Mouse (Mus musculus) skeletal muscle tissue, adult 2 months (tissue): Measurements from ENCODE around the gene Irf2bp2.

Experiments used
- DNase-seq: peaks from one replicate; pipeline ENCODE4 v3.0.0-alpha.2; 2012; ENCODE audit warnings: low read depth, low spot score

Gene Irf2bp2

GRCm38 (mm10) chr8:126593889-126594480, at the start of gene Irf2bp2:
Irf2bp2 (minus strand) TSS chr8:126593986.
- peak; percentile 96 for DNase-seq

- no peak for DNase-seq
Observed at GRCm38 (mm10) chr8:126642665-126643064, 48.9 kb upstream of the Irf2bp2 start.

- no peak for DNase-seq
Observed at GRCm38 (mm10) chr8:126641568-126642295, 47.9 kb upstream of the Irf2bp2 start.

- peak; percentile 89 for DNase-seq
Observed at GRCm38 (mm10) chr8:126639161-126639560, 45.4 kb upstream of the Irf2bp2 start.

GRCm38 (mm10) chr8:126638027-126638426, 44.2 kb upstream of the Irf2bp2 start:
- no peak for DNase-seq

DNA sequence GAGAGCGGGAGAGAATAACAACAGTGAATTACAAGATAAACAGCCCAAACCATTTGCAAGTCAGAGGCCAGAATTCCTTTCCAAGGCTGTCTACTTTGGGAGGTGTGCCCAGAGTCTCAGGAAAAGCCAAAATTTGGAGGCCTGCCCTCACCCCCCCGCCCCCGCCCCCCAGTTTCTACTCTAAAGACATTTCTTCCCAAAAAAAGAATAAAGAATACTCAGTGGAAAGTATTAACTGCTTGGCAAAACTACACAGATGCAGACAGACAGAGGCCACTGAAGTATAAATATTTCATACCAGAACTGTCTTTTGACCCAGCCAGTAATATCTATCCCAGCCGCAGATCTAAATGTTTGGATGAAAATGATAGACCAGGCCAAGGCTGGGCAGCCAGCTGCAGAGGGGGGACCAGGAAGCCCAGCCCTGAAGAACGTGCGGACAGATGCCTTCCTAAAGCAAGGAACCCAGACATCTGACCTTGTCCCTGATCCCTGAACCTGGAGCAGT, 40.8 kb upstream of the Irf2bp2 start:
- no peak for DNase-seq

GRCm38 (mm10) chr8:126628616-126629015, 34.8 kb upstream of the Irf2bp2 start:
- DNase-seq: no peak

- DNase-seq: no peak
Observed at GRCm38 (mm10) chr8:126626415-126626814, 32.6 kb upstream of the Irf2bp2 start.

DNA sequence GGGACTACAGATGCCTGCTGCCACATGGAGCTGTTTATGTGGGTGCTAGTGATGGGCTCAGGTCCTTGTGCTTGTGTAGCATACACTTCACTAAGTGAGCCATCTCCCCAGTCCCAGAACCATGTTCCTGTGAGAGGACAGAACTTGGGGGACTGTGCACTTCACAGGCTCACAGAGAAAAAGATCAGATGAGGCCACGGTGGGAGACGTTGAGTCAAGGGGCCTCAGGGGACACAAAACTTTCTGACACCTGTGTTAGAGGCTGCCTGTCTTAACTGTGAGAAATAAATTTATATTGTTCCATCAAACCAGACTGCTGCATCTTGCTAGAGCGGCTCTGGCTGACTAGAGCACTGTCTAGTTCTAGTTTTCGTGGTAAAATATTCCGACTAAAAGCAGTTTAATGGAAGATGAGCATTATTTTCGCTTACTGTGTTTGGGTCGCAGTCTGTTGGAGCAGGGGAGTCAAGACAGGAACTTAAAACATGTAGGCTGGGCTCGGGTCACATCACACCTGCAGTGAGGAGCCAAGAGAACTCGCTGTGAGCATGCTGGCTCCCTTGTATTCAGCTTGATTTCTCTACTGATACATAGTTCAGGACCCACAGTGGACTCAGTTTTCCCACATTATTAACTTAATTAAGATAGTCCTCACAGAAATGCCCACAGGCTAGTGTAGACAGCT, 28.5 kb upstream of the Irf2bp2 start:
- DNase-seq: no peak

- DNase-seq: no peak
Observed at GRCm38 (mm10) chr8:126620721-126621120, 26.9 kb upstream of the Irf2bp2 start.

DNA sequence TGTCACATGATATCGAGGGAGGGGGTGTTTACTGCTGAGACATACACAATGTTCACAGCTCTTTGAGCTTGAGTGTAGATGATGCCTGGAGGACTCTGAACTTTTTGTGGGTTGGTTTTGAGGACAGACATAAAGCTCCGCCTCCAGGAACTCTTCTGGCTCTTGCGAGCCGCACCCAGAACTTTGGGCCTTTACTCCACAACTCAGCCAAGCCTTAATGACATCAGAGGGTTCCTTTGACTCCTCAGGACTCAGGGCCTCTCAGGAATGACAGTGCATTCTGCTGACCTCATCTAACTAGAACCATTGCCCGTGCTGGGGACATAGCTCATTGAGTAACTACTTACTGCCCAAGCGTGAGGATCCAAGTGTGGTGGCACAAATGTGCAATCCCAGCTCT, 25.7 kb upstream of the Irf2bp2 start:
- peak; percentile 65 for DNase-seq

DNA sequence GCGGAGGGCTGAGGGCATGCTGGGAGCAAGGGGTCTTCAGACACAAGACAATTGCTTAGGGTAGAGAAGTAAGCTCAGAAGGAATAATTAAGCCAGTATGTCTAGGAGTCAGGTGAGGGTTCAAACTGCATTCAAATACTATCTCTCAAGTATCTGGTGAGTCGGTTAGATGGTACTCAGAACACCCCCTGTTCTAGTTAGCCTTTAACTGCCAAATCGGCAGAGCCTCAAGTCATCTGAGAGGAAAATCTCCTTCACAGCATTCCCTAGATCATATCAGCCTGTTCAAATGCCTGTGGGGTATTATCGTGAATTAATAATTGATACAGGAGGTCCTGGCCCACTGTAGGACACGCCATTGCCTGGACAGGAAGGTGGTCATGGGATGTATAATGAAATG, 23.9 kb upstream of the Irf2bp2 start:
- DNase-seq: no peak

DNA sequence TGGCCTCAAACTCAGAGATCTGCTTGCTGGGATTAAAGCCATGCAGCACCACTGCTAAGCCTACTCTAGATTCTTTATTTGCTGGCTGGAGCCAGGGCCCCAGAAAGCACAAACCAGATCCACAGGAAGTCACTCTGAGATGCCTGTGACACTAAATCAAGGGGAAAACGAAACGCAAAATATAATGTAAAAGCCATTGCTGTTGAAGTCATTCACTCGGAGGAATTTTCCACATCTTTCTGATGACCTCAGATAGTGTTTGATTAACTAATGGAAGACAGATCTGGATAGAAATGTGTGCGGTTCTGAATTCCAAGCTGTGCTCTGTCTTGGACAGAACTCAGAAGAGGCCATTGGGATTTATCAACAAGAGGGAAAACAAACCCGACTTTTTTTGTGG, 22.9 kb upstream of the Irf2bp2 start:
- DNase-seq: peak; percentile 62

- peak; percentile 71 for DNase-seq
Observed at GRCm38 (mm10) chr8:126615765-126616164, 22.0 kb upstream of the Irf2bp2 start.

GRCm38 (mm10) chr8:126614740-126615132, 20.9 kb upstream of the Irf2bp2 start:
- no peak for DNase-seq

- peak; percentile 89 for DNase-seq
Observed at GRCm38 (mm10) chr8:126614062-126614739, 20.4 kb upstream of the Irf2bp2 start.

DNA sequence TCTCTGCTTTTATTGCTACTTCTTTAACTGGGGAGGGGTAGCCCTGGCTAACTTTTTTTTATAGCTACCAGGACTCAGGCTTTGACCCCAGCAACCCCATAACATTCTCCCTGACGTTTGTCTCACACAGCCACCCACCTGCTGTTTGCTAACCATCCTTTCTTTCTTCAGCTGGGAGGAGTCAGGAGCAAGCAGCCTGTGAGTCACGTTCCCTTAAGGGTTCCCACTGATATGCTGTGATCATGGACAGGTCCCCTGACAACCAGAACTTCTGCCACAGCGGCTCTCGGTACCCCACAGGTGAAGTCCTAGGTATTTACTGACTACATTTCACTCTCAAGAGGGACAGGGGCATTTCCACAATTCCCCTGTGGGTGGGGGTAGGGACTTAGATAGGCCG, 19.4 kb upstream of the Irf2bp2 start:
- no peak for DNase-seq

DNA sequence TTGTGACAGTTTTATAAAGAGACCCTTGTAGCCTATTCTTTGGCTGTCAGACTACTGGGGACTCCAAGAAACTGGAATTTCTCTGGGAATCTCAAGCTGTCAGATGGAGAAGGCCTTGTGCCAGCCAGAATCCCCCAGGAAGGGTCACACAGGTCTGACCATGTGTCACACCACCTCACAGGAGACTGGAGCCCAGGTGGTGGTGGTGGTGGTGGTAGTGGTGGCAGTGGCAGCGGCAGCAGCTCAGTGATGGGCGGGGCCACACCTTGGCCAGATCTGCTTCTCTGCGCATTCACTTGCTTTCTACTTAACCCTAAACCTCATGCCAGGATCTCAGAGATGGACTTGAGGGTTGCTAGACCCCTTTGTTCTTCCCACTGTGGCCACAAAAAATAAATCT, 19.0 kb upstream of the Irf2bp2 start:
- DNase-seq: no peak

GRCm38 (mm10) chr8:126610713-126611112, 16.9 kb upstream of the Irf2bp2 start:
- DNase-seq: no peak

GRCm38 (mm10) chr8:126609556-126610263, 15.9 kb upstream of the Irf2bp2 start:
- no peak for DNase-seq

DNA sequence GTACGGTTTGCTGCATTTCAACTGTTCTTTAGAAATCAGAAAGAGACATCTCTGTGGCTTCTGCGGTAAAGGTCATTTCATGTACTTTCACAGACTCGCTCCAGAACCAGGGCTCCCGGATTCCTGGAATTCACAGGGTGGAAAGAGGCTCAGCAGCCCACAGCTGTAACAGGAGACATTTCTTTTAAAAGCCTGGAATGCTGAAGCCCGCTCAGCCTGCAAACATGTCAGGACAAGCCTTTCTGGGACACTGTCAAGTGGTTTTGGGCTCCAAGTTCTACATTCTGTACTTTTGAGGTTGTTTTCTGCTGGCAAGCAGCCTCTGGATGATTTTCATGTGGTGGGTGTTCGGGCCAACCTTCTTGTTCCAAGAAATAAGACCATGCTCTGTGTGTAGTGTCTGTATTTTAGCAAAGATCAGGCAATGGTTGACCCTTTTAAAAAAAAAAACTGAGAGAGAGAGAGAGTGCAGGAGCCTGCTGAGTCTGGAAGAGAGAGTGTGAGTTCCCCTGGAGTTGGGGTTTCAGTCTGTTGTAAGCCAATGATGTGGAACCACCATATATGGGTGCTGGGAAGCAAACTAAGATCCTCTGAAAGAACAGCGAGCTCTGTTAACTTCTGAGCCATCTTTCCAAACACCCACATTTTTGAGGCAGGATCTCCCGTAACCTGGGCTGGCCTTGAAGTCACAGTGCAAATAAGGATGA, 9.6 kb upstream of the Irf2bp2 start:
- DNase-seq: peak; percentile 78
